Mouse (Mus musculus): Measurements from ENCODE around the gene Lyl1.
"Not testable (repeated sequence)": the region's sequence is repeated elsewhere in the genome, so short reads cannot be mapped to it uniquely, and the experiment has no call there.

Gene Lyl1

DNA sequence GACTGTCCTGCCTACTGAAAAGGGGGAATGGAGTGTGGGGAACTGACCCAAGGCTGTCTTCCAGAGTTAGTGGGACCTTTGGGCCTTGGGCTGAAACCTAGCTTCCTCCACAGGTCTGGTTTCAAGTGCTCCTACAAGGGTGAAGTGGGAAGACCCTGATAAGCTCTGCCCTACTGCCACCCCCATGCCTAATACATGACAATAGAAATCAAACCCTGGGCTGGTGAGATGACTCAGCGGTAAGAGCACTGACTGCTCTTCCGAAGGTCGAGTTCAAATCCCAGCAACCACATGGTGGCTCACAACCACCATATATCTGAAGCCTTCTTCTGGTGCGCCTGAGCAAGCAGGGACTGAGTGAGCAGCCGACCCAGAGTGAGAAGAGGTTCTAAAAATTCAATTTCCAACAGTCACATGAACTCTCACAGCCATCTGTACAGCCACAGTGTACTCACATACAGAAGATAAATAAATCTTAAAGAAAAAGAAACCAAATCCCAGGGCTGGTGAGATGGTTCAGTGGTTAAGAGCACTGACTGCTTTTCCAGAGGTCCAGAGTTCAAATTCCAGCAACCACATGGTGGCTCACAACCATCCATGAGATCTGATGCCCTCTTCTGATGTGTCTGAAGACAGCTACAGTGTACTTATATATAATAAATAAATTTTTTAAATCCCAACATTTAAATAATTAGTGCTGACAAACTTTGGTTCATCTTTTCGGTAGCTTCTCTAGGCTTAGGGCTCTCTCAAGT, 32.3 kb upstream of the Lyl1 start:
- no peak for DNase-seq (ENCODE audit: low spot score in 2 of 2)

DNA sequence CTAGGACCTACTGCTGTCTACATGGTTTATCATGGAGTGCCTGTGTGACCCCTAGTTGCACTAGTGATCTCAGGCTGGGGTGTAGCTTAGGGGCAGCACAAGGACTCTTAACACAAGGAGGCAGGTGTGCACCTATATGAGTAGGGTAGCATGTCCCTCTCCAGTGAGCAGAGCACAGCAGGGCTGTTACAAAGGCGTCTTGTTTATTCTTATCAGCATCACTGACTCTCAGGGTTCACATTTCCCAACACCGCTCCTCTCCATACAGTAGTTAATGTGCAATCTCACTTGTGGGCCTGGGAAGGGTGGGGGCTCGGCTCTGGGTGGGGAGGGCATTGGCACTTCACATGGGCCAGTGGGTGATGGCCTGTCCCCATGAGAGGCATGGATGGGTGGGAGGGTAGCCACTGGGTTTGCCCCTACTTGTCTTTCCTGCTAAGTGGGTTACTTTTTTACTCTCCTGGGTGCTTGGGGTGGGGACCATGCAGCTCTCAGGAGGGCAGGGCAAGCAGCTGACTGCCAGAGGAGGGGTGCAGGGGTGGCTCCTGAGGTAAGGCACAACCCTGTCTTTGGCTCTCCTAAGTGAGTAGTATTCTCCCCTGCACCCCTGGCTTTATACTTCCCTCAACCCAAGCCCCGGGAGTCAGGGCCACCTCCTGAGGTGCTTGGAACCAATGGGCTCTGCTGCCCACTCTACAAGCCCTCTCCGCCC, 30.8 kb upstream of the Lyl1 start:
- not testable (repeated sequence) for DNase-seq (ENCODE audit: low spot score in 2 of 2)

DNA sequence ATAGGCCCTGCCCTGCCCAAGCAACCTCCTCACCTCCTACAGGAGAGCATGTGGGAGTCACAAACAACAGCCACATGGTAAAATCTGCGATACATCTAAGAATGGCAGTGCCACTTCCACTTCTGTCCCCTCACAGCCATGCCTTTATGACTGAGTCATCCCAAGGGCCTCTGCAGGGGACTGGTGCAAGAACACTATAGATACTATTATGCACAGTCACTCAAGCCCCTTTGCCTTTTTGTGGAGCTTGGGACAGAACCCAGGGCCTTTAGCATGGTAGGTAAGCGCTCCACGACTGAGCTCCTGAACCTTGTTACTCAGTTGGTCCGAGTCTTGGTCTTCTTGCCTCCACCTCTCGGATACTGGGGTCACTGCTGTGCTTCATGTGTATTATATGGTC, 24.0 kb upstream of the Lyl1 start:
- no peak for DNase-seq (ENCODE audit: low spot score in 2 of 2)

DNA sequence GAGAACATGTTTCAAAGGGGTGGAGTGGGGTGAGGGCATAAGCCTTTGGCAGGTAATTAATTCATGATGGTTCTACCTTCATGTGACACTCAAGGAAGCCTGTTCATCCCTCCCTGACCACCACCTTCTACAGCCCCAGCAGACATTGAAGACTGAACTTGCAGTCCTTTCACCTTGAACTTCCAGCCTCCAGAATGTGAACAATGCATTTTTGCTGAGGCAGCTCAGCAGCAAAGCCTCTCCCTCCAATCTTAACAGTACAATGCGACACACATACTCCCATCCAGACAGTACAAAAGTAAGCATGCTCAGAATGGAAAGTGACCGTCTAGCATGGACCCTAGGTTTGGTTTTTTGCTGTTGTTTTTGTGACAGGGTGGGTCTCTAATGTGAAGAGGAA, 19.8 kb upstream of the Lyl1 start:
- no peak for DNase-seq (ENCODE audit: low spot score in 2 of 2)

DNA sequence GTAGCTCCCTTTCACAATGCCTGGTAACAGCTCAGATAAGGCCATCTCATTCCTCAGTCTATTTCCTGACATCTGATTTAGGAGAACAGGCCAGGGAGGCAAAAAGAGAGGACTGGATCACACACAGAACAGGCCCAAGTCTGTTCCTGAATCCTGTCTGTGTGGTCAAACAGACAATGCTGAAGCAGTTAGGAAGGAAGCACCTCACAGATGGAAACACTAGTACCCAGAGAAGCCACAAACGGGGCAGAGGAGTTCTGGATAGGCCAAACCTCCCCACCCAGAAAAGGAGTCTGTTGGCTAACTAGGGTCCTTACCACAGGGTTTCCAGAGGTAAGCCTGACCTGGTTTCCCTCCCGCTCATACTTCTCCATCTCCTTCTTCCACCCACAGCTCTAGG, 19.0 kb upstream of the Lyl1 start:
- DNase-seq (ENCODE audit: low spot score in 2 of 2) = no peak

DNA sequence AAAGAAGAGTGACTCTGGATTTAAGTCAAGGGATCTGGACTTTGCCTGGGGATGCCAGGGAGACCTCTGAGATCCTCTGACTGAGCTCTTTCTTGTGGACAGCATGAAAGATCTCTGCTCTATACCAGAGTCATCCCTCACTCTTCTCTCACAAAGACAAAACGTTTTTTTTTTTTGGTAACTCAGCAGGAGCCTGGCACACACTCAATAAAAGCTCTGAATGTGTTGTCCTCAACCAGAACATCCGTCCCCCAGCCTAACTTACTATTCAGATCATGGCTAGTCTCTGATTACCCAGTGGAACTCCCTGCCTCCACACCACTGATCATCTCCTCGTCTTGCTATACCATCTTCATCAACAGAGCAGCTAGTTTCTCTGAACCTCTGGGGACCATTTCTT, 16.7 kb upstream of the Lyl1 start:
- DNase-seq (ENCODE audit: low spot score in 2 of 2) = no peak

DNA sequence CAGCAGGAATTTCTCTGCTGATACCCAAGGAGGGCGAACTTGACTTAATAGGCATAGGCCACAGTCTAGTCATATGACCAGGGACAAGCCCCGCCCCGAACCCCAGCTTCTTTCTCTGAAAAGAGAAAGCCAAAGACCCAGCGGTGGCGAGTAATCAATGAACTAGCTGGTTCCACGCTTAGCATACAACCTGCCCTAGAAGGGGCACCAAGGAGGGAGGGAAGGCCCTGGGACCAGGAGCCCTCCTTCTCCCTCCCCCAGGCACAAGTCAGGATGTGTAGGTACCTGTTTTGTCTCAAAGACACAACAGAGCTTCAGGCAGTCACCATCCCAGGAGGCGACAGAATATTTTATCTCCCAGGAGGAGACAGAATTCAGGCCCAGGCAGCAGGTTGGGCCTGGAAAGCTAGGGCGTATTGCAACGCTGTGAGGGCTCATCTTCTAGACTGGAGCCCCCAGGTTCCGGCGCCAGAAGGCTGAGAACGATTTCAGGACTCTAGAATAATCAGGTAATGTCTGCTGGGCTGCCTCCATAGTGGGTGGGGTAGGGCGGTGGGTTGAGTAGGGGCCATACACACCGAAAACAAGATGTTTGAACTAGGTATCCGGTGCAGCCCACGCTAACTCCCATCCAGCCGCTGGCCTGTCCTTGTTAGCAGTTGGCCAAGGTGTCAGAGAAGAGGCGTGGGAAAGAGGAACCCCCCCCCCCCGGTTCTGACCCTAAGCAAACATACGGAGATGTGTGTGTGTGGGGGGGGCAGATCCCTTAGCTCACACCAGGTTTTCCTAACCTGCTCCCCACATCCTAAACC, 14.9 kb upstream of the Lyl1 start, which contains the start of gene Trmt1:
Gene Trmt1, plus strand, starts transcription at position 117 of the 812 bp plus-strand sequence.
- DNase-seq (ENCODE audit: low spot score in 2 of 2) = peak in 1 of 2 experiments; percentile 18

DNA sequence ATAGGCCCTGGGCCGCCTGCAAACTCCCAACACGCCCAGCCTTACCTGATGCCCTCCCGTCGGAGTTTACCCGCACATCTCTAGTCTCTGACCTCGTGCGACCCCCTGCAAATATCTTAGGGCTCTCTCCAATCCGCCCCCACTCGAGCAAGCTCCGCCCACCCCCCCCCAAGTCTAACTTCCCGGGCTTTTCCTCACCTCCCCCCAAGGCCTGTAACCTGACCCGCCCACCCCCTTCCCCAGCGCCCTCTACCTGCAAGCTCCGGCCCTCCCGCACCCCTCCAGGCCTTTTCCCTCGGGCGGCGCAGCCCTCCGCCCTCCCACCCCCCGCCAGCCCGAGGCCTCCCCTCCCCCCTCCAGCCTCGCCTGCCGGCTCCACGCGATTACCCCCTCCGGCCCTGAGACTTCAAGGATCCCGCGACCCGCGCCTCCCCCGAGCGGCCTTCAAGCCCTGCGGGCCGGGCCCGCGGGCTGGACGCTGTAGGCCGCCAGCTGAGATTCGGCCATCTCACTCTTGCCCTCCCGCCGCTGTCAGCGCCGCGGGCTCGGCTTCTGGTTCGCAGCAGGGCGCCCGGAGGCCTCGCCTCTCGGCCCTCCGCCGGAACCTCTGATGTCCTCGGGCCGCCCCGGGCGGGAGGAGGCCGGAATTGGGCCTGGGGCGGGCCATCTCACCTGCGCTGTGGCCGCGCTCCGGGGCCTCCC, 14.1 kb upstream of the Lyl1 start:
- peak; percentile 31 to 44 for DNase-seq (ENCODE audit: low spot score in 2 of 2)

DNA sequence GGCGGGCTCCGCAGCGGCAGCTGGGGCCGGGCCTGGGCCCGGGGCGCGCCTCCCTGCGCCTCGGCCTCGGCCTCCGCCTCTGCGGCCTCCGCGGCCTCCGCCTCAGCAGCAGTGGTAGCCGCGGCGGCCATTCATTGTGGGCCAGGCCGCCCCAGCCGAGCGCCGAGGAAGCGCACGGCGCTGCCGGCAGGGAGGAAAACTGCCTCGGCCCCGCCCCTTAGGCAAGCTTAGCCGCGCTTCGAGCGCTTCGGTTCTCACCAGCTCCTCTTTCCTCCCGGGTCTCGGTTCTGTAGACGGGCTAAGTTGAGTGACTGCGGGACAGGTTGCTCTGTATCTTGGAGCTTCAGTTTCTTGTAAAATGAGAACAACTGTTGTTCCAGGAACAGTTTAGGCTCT, 13.6 kb upstream of the Lyl1 start, which contains the start of gene Nacc1:
Gene Nacc1, minus strand, starts transcription at position 158 of the 396 bp plus-strand sequence.
- DNase-seq (ENCODE audit: low spot score in 2 of 2) = peak; percentile 77 to 86

DNA sequence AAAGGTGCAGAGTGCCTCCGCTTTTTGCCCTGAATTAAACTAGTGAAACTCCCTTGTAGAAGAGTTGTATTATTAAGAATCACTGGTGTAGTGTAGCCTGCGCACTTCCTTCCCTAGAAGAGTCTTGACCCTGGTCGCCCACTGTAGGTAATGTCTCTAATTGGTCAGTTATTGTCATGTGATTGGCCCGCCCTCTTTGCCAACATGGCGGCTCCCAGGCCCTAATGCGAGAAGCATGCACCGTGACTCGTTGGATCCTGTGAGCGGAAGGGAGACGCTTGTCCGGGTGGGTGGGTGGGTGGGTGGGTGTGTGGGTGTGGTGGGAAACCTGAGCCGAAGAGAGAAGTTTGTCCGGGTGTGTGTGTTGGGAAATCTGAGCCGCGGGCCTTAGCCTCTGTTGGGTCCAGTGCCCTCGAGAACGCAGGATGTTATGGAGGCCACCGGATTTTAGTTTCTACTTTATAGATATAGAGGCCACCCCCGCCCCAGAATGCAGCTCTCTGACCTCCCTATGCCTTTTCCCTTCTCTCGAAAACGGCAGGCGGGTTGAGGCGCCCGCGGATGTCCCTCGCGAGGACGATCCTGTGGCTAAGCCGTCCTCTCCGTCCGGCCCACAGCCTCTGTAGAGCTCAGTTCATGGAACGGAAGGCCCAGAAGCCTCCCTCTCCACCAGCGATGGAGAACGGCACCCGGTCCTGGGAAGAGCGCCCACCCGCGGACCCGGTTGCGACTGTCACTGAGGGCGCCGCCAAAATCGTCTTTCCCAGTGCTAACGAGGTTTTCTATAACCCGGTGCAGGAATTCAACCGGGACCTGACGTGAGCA, 12.0 kb upstream of the Lyl1 start:
- peak; percentile 81 to 84 for DNase-seq (ENCODE audit: low spot score in 2 of 2)

DNA sequence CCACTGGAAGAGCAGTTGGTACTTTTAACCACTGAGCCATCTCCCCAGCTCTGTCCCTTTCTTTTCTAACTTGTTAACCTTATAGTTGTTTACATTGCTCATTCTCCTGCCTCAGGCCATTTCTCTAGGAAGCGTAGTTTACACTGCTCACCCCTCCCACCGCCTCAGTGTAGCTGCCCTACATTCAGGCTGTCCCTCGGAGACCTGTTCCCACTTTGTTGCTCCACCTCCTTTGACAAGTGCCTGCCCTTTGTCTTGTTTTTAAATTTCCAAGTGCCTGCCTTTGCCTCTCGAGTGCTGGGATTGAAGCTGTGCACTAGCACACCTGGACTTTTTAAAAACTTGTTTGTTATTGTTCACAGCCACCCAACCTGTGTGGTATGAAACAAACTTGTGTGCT, 7.9 kb upstream of the Lyl1 start:
- no peak for DNase-seq (ENCODE audit: low spot score in 2 of 2)

DNA sequence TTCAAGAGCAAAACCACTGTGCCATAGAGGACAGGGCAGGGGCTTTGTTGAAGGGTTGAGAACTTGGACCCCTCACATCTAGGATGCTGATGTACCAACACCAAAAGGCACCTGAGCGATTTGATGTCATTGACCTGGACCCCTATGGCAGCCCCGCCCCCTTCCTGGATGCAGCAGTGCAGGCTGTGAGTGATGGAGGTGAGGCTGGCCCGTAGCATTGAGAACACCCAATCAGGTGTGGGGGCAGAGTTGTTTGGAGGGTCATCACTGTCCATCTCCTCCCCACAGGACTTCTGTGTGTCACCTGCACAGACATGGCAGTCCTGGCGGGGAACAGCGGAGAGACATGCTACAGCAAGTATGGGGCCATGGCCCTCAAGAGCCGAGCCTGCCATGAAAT, 6.1 kb upstream of the Lyl1 start:
- no peak for DNase-seq (ENCODE audit: low spot score in 2 of 2)

DNA sequence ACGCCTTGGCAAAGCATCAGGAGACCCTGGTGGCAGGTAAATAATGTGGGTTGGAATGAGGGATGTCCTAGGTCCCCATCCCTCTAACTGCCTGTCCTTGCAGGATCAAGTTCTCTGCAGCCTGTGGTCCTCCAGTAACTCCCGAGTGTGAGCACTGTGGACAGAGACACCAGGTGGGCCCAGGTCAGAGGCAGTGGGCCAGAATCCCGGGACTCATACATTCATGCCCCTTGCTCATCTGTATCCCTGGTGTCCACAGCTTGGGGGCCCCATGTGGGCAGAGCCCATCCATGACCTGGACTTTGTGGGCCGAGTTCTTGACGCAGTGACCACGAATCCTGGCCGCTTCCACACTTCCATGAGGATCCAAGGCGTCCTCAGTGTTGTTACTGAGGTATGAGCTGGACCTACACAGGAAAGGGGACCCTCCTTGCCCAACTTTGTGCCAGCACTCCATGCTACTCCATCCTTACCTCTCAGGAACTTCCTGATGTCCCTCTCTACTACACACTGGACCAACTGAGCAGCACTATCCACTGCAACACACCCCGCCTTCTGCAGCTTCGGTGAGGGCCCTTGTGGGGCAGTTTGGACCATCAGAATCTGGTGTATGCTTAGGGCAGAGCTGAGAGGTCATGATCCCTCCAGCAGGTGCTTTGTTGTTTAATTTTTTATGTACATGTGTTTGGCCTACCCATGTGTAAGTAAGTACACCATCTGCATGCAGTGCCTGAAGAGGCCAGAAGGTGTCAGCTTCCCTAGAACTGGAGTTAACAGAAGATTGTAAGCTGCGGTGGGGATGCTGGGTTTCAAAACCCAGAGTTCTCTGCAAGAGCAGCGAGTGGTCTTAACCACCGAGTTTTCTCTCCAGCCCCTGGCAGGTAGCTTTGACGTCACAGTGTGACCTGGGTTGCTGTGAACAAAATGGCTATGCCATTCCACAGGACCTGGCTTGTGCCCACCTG, 3.8 kb upstream of the Lyl1 start:
- peak; percentile 59 to 62 for DNase-seq (ENCODE audit: low spot score in 2 of 2)

DNA sequence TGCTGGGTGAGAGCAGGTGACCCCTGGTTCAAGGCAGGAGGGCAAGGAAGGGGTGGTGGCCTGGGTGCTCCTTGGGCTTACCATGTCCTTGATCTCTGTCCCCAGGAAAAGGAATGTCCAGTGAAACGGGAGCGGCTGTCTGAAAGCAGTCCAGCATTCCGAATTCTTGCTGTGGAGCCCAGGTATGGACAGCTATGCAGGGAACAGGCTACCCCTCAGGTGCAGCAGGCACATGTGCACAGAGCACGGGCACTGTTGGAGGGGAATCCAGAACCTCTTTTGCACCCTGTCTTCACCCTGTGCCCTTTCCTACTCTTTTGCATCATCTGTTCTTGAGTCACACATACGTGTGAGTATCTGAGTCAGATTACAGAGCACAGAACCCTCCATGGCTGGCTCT, 3.0 kb upstream of the Lyl1 start:
- DNase-seq (ENCODE audit: low spot score in 2 of 2) = no peak

DNA sequence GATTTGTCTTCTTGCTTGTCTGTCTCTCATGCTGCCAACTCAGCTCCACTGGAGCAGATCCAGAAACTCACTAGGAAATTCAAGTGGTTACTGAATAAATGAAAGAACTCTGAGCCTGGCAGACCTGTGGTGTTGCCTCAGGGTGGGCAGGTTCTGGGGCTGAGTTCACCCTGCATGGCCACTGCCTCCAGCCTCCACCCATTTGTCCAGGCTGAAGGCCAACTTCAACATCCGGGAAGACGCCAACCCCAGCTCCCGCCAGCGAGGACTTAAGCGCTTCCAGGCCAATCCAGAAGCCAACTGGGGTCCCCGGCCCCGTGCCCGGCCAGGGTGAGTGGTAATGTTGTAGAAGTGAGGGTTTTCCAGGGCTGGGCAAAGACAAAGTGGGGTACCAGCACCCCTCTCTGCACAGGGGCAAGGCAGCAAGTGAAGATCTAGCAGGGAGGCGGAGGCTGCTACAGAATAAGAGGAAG, 2.3 kb upstream of the Lyl1 start:
- no peak for DNase-seq (ENCODE audit: low spot score in 2 of 2)

DNA sequence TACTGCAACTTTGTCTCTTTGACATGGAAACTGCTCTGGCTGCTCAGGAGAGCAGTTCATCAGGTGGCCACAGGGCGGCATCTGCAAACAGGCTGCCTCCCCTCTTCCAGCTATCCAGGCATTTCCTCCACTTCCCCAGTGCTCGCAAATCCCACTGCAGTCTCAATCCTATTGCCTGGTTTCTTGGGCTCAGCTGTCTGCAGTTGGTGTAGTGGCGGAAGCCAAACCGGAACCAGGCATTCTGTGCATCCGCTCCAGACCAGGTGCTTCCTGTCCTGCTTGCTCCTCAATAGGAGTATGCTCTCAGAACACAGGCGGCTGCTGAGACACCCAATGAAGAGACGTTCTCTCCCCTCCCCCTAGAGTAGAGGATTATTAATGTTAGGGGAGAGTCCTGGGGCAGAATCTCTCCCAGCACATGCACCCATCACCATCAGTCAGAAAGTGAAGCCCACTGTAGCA, 1.4 kb upstream of the Lyl1 start:
- peak; percentile 69 to 72 for DNase-seq (ENCODE audit: low spot score in 2 of 2)

DNA sequence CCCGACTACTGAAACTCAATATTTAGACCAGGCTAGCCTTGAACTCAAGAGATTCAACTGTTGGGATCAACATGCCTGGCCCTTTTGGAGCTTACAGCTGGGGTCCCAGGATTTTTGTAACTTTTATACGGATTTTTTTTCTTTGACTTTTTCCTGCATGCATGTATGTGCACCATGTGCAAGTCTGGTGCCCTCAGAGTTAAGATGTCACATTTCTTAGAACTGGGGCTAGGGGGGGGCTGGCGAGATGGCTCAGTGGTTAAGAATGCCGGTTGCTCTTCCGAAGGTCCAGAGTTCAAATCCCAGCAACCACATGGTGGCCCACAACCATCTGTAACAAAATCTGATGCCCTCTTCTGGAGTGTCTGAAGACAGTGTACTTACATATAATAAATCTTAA, 731 bp upstream of the Lyl1 start:
- no peak for DNase-seq (ENCODE audit: low spot score in 2 of 2)

DNA sequence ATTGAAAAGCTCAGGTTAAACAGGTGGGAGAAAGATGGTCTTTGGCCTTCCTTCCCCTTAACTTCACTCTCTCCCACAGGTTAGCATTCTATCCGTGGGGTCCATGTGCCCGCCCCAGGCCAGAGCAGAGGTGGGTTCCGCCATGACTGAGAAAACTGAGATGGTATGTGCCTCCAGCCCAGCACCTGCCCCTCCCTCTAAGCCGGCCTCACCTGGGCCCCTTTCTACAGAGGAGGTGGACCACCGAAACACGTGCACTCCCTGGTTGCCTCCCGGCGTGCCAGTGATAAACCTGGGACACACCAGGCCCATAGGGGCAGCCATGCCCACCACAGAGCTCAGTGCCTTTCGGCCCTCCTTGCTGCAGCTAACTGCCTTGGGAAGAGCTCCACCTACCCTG, 1.3 kb downstream of the Lyl1 start:
- no peak for DNase-seq (ENCODE audit: low spot score in 2 of 2)

DNA sequence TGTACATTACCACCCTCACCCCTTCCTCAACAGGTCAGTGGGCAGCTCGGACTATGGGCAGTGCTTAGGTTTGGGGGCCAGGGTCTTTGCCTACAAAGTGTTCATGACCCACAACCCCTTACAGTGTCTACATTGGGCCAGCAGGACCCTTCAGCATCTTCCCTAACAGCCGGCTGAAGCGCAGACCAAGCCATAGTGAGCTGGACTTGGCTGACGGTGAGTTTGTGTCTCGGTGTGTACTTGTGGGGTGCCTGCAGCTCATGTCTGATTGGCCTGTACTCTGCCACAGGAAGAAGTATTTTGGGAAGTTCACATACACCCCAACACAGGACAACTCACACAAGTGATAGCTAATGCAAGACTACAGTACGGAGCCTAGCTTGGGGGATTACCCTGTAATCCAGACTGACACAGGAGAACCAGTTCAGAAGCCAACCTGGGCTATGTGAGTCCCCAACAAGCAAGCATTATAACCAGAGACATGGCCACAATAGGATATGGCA, 1.8 kb downstream of the Lyl1 start:
- DNase-seq (ENCODE audit: low spot score in 2 of 2) = no peak
